Mouse (Mus musculus) frontal cortex, adult 2 months (tissue): ENCODE results near the gene Plcd3. TPM values are rescaled to one million over a fixed set of nuclear protein-coding genes. Genes with fewer than 3 reads are reported as not detected.

Experiments
- DNase-seq, 2 experiments: peaks; one replicate each; pipeline ENCODE4 v3.0.0; 2022; ENCODE audit warnings: low spot score in 1 of 2; ENCODE audit errors: extremely low spot score in 1 of 2
- polyA plus RNA-seq: library from polyadenylated mRNA; depleted of rRNA; stranded (reverse); fragments of >200 nt; gene quantifications from 2 replicates; pipeline ENCODE4 v1.2.3, GENCODE M21; 2012

The Plcd3 gene
- polyA plus RNA-seq, 1 experiment = 12.3 TPM

DNA sequence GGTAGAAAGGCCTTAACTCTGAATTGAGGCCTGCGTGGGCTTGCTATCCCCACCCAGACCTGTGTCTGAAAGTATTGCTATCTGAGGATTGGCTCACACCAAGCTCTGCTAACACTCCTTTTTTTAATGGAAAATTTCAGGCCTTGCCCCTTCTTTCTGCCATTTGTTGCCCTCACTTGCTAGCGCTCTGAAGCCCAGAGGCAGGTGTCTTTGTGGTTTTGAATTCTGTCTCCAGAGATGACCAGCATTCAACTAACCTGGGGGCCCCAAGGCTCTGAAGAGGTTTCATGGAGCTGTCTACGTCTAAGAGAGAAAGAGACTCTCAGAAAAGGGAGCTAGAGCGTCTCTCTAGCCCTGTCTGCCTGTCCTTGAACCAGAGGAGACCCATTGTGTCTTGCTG lies 33.2 kb downstream of the Plcd3 start:
- no peak for DNase-seq

DNA sequence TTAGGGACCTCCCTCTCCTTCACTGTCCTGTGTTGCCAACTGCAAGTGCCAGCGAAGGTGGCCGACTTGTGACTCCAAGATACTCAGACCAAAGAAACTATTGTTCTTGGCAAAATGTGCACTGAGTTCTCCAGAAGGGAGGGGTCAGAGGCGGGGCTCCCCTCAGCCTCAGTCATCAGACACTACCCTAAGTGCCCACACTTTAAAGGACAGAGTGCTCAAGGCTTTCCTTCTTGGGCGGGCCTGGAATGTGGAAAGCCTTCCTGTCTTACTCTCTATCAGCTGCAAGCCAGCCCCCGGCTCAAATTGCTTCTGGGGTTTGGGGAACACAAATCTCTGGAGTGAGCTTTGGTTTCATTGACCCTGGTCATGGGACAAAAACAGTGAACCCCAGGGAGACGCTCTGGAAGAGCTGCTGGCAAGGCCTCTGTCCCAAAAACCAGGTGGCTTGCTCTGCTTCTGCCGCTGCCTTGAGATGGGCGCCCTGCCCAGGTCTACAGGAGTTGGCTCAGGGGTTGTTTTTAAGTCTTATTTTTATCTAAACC lies 33.9 kb downstream of the Plcd3 start:
- DNase-seq = no peak

DNA sequence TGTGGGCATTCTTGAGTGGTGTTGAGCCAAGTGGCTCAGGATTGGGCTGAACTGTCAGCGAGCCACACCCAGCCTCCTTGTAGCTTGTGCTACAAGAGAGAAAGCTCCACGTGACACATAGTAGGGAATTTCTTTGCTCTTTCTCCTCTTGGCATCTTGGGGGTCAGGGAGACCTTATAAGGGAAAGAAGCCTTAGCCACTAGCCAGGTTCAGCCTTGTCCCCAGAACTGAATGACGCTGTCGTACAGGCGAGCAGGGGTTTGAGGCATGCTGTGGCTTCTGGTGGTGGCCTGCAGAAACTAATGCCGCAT lies 34.5 kb downstream of the Plcd3 start:
- no peak for DNase-seq

DNA sequence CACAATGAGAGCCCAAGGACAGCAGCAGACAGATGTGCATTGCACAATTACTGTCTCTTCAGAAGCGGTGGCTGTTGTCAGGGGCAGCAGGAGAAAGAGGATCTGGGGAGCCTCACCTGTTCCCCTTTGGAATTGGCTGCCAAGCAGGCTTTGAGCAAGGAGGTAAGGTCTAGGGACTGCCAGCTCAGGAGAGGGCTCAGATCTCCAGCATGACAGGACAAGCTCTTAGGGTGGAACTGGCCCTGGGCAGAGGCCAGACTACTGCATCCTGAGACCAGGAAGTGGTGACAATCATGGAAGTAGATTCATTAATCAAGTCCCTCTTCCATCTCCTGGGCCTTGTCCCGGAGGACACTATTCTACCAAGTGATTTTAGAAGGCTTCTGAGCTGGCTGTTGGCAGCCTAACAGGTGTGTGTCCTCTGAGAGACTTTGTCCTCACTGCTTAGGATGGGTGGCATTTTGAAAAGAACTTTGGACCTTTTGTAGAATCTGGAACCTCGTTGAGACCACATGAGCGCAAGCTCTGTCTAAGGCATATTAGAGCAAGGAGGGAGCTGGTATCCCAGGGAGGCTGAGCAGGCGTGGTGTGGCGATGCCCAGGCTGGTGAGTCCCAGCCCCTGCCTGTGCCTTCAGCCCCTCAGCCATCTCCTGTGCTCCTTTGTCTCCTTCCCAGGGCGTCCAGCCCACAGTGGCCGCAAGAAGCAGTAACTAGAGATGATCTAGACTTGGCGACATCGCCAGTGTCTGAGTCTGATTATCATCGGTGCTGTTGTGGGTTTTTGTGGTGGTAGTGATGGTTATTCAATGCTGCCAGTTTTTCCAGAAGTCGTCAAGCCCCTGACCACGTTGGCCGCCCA lies 35.0 kb downstream of the Plcd3 start:
- no peak for DNase-seq

DNA sequence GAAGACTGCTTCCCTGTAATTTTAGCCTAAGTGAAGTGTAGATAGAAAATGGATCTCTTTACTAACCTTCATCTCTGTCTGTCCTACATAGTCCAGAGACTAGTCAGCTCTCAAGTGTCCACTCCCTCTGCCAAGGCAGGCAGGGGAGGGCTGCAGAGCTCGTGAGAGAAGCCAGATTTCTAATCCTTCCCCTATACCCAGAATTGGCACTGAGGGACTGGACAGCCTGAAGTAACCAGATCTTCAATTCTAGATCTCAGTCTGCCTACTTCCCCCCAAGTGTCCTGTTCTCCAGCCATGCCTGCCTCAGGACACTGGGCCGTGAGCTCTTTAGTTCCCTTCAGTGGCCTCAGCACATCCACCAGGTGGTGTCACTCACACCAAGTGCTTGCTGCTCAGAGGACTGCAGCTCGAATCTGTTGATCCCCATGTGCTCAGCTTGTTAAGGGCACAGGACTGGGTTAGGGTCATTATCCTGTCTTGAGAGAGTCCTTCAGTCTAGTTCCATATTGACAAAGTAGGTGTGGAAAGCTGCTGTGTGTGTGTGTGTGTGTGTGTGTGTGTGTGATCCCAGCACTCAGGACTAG lies 42.9 kb downstream of the Plcd3 start:
- DNase-seq = no peak

DNA sequence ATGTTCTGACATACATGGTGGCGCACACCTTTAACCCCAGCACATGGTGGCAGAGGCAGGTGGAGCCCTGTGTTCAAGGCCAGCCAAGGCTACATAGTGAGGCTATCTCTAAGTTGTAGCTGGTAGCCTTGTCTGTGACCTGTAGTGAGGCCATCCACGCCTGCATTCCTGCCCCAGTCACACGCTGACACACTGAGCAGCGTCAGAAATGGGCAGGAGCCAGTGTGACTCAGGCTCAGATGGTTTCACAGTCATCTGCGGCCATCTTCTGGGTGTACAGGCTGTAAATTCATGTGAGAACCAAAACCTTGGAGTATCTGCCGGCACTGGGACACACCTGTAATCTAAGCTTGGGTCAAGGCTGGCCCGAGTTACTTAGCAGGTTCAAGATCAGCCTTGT lies 44.8 kb downstream of the Plcd3 start:
- no peak for DNase-seq

DNA sequence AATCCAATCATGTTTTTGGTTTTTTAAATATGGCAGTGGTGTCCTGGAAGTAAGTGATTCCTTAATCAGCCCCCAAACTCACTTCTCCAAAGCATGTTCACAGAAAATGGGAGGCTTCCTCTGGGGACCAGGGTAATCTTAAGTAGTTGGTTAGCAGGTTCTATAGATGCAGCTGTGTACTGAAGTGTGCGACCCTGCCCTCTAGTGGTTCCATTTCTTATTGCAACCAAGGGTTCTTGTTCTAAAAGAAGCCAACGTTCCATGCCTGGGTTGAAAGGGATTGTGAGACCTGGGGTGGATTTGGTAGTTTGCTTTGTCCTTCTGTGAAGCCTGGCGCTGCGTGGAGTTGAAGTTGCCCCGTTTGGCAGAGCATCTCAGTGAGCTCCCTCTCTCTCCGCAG lies 46.7 kb downstream of the Plcd3 start:
- DNase-seq = peak; percentile 64 to 95

DNA sequence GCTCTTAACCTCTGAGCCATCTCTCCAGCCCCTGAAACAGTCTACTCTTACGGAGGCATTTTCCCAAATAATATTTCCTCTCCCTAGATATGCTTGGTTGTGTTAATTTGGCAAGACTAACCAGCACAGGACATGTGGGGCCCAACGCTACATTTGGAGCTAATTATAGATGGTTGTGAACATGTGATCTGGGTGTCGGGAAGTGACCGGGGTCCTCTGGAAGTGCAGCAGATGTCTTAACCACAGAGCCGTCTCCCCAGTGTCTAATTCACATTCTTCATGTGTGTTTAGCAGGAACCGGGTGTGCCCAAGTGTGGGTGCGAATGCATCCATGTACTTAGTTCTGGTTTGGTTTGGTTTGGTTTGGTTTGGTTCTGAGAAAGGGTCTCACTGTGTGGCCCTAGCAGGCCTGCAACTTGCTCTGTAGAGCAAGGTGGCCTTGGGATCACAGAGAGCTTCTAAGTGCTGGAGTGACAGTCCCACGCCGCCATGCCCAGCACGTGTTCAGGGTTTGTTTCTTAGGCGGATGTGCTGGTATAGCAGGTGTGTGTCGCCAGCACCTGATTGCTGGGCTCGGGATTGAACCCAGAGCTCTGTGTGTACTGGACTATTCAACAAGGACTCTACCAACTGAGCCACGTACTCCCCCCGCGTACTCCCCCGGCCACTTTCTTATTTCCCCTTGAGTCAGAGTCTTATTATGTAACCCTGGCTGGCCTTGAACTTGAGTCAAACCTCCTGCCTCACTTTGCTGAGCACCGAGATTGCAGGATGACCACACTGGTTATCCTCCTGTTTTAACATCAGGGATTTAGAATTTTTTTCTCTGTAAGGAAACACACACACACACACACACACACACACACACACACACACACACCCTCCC lies 48.0 kb downstream of the Plcd3 start:
- DNase-seq = no peak

DNA sequence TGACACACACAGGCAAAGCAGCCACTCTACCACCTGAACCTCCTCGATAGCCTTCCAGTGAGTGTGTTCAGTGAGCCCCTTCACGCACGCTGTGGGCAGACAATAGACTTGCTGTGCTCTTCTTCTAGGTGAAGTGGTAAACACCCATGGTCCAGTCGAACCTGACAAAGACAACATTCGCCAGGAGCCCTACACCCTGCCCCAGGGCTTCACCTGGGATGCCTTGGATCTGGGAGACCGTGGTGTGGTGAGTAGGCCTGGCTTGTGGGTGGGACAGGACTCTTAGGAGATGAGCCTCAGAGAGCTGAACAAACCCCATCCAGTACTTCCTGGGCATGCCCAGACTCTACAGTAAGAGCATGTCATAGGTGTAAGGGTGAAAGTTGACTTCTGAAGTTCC lies 49.4 kb downstream of the Plcd3 start:
- DNase-seq = no peak

DNA sequence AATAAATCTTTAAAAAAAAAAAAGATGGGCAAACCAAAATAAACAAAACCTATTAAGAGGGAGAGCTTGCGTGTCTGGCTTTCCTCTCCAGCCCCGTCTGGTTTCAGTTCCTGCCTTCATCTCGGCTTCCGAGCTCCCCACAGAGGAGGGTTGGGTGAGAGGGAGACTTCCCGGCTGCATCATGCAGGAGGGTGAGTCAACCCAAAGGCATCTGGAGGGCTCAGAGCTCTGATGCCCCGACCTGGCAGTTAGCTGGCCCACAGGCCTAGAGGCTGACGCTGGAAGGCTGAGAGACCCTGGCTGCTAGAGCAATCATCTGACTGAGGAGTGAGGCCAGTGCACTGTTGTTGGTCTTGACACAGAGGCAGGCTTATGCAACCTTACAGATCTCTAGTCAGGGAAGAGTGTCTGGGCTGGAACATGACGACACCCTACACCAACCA lies 50.2 kb downstream of the Plcd3 start:
- DNase-seq = peak; percentile 52 to 53

DNA sequence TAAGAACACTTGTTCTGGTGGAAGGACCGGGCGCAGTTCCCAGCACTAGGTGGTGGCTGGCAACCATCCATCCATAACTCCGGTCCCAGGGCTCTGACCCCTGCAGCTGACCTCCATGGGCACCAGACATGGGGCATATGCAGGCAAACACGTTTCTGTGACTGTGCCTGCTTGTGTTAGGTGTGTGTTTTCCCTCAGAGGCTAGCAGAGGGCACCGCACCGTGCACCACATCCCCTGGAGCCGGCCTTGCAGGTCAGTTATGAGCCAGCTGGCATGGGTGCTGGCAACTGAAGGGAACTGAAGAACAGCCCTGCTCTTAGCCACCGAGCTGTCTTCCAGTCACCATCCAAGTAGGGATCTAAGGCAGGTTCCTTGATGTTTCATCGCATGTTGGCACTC lies 51.3 kb downstream of the Plcd3 start:
- no peak for DNase-seq

DNA sequence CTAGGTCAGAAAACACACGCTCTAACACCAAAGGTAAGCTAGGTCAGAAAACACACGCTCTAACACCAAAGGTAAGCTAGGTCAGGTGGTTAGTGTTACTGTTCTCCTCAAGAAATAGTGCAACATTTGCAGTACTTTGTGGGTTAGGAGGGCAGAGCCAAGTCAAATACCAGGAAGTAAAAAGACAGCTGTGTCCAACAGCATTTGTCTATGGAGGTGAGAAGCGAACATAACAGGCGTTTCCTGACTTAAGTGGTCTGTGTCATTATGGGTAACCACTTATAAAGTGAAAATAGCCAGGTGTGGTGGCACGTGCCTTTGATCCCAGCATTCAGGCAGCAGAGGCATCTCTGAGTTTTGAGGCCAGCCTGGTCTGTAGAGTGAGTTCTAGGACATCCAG lies 51.8 kb downstream of the Plcd3 start:
- DNase-seq = no peak

DNA sequence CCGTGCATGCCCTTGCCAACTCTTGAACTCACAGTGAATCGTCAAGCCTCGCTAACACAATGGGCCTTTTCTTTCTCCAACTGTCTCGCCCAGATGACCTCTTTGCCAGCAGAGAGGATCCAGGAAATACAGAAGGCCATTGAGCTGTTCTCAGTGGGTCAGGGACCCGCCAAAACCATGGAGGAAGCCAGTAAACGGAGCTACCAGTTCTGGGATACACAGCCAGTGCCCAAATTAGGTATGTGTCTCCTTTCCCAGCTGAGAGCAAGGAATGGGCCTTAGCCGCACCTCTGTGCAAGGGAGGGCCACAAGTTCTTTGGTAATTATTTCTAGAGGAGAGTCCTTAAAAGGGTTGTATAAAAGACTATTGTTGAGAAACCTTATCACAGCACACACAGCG lies 55.2 kb downstream of the Plcd3 start:
- no peak for DNase-seq

DNA sequence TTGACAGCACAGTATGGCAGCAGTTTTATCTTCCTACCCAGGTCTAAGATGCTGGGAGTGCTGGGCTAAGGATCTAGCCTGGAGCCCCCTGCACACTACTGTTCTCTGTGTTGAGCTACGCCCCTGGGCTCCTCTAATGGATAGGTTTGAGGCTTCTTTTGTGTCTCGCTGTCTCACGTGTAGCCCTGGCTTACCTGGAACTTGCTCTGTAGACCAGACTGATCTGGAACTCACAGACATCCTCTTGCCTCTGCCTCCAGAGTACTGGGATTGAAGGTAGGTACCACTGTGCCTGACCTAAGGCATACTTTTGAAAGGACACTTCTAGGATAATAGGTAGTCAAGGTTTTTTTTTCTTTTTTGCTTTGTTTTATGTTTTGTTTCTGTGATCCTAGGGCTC lies 57.5 kb downstream of the Plcd3 start:
- DNase-seq = no peak

DNA sequence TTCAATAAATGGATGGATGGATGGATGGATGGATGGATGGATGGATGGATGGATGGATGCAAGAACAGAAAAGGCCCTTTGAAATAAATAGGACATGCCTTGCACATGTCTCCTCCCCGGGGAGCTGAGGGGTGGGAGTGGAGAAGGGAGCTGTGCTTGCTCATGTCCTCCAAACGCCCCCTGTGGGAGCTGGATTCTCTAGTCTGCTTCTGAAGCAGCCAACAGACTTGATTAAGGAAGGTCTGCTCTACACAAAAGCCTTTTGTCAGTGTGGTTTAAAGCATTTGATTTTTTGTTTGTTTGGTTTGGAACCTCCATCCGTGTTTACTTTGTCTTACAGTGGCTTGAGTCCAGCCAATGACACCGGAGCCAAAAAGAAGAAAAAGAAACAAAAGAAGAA lies 58.6 kb downstream of the Plcd3 start:
- DNase-seq = no peak

DNA sequence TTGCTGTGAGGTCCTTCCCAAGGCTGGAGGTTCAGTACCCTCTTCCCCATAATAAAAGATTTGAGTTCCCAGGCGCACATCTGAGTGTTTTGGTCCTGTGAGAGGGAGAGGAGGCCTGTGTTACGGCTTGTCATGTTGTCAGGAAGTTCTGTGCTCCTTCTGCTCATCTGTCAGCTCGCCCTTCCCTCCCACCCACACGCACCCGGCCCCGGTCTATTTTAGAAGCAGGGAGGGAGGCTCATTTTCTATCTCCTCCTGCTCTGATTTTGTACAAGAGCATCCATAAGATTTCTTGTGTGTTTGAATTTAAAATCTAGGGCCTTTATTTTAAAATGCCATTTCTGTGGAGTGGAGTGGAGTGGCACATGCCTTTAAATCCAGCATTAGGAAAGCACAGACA lies 63.4 kb downstream of the Plcd3 start:
- DNase-seq = peak; percentile 55 to 72

DNA sequence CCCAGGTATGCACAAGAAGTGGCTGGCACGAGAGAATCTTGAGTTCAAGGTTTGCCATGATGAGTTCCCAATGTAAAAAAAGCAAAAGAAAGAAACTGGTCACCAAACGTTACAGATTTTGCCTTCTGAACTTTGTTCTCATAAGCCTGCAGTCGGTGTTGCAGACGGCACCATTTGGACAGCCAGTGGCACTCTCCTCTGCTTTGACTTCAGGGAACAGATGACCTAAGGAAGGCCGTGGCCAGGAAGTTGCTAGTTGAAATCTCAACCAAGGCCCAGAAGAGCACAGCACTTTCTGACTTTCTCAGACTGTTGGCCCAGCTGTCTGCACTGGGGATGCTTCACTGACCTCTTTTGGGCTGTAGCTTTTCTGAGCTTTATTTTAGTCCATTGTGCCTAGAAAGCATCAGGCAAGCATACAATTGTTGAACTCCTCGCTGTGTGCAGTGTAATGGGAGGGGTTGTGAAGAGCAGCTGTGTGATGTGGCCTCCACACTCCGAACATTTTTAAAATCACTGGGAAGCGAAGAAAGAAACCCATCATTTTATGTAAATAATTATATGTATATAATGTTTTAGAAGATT lies 64.5 kb downstream of the Plcd3 start:
- no peak for DNase-seq

DNA sequence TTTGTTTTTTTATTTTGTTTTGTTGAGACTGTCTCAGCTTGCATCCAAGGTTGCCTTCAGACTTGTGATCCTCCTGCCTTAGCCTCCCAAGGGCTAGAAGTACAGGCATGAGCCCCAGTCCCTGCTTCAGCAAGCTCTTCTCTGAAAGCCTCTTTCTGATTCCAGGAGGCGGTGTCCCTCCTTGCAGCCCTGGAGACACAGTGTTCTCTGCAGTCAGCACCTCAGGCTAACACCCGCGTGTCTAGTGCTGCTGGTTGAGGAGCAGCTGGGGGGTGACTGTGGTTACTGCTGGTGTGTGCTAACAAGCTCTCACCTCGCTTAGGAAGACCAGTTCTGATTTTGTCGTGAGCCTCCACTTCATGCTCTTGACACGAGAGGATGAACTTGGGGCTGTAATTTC lies 66.5 kb downstream of the Plcd3 start:
- no peak for DNase-seq

DNA sequence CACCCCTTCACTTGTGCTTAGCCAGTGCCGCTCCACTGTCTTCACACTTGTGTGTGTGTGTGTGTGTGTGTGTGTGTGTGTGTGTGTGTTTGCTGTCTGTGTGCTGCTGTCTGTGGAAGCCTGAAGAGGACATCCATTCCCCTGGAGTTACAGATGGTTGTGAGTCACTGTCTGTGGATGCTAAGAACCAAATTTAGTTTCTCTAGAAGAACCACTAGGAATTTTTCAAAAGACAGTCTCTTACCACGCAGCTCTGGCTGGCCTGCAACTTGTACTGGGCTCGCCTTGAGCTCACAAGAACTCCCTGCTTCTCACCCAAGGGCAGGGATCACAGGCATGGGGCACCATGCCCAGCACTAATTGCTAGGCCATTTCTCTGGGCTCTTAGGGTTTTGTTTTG lies 68.4 kb downstream of the Plcd3 start:
- peak; percentile 68 to 78 for DNase-seq

DNA sequence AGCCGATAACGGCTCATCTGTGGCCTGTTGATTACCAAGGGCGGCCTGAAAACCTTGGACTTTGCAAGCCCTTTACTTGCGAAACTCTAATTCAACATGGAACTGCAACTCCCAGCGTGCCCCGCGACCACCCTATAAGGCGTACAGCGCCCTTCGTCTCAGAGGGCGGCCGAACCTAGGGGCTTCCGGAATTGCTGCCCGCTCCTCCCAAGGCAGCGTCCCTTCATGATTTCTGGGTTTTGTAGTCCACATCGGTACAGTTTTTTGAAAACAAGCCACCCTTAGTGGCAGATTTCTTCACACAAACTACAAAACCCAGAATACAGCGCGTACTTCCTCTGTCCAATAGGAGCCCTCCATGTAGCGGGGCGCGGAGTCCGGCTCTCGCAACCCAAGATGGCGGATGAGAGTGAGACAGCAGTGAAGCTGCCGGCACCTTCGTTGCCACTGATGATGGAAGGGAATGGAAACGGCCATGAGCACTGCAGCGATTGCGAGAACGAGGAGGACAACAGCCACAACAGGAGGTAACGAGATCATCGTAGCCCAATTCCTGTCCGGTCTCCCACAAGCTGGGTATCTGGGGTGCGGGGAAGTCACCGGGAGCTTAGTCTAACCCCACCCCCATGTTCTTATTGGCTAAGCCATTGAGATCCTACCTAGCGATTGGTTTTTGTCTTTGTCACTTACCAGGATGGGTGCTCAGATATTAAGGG lies 73.1 kb downstream of the Plcd3 start, which contains the start of the genes Nmt1 and Dcakd:
Gene Nmt1, plus strand, starts transcription at position 15 of the 716 bp plus-strand sequence.
Gene Dcakd, minus strand, starts transcription at position 158 of the 716 bp plus-strand sequence.
- peak; percentile 97 for DNase-seq
